Mouse (Mus musculus): ENCODE measurements around the gene Ipcef1. TPM values are rescaled to one million over a fixed set of nuclear protein-coding genes. Genes with fewer than 3 reads are reported as not detected.

Gene Ipcef1
- polyA plus RNA-seq, 1 experiment from 2014 or later: 2.2 TPM

- Histone ChIP-seq H3K9ac (replicated peaks; ENCODE audit: low read depth, low read length) (no peak overlapping the region), H3K4me3 (replicated peaks; ENCODE audit: low read length) (no peak overlapping the region), H3K36me3 (ENCODE audit: control insufficient read depth, insufficient read depth) (no peaks in the 10 kb centered on the region), H3K4me2 (ENCODE audit: low read length) (no peak overlapping the region), H3K27ac (ENCODE audit: low read length) (no peak overlapping the region), H3K27me3 (replicated peaks; ENCODE audit: control insufficient read depth, insufficient read depth, low read length) (no peaks in the 10 kb centered on the region), H3K4me1 (replicated peaks; ENCODE audit: control insufficient read depth, insufficient read depth, low read length) (0 out of 2 replicates have a peak, but pooled peaks cover 2% of the 10 kb centered on the region), H3K9me3 (ENCODE audit: control insufficient read depth, low read length) (no peaks in the 10 kb centered on the region)
- no peak for ATAC-seq
- 36% methylated on average over 10 of the region's 10 CpGs for WGBS
These were observed 4.9 kb downstream of the Ipcef1 start for GRCm38 (mm10) chr10:7047288-7047918.

GRCm38 (mm10) chr10:7043896-7044295 is 8.4 kb downstream of the Ipcef1 start:
- ATAC-seq: no peak
- H3K27ac ChIP-seq (ENCODE audit: low read length): no peak overlapping the region
- no peak overlapping the region for H3K9ac ChIP-seq (replicated peaks; ENCODE audit: low read depth, low read length)
- H3K4me2 ChIP-seq (ENCODE audit: low read length): no peak overlapping the region
- WGBS: 74% methylated on average over 5 of the region's 5 CpGs
- 0 out of 2 replicates have a peak, but pooled peaks cover 2% of the 10 kb centered on the region for H3K4me1 ChIP-seq (replicated peaks; ENCODE audit: control insufficient read depth, insufficient read depth, low read length)
- no peaks in the 10 kb centered on the region for H3K9me3 ChIP-seq (ENCODE audit: control insufficient read depth, low read length)
- H3K4me3 ChIP-seq (replicated peaks; ENCODE audit: low read length): no peak overlapping the region
- H3K36me3 ChIP-seq (ENCODE audit: control insufficient read depth, insufficient read depth): no peaks in the 10 kb centered on the region
- H3K27me3 ChIP-seq (replicated peaks; ENCODE audit: control insufficient read depth, insufficient read depth, low read length): no peaks in the 10 kb centered on the region

GRCm38 (mm10) chr10:7041032-7041431 is 11.2 kb downstream of the Ipcef1 start:
- Histone ChIP-seq H3K36me3 (ENCODE audit: control insufficient read depth, insufficient read depth) (no peaks in the 10 kb centered on the region), H3K9me3 (ENCODE audit: control insufficient read depth, low read length) (no peaks in the 10 kb centered on the region), H3K4me2 (ENCODE audit: low read length) (no peak overlapping the region), H3K4me1 (replicated peaks; ENCODE audit: control insufficient read depth, insufficient read depth, low read length) (no peaks in the 10 kb centered on the region), H3K27me3 (replicated peaks; ENCODE audit: control insufficient read depth, insufficient read depth, low read length) (no peaks in the 10 kb centered on the region), H3K9ac (replicated peaks; ENCODE audit: low read depth, low read length) (no peak overlapping the region), H3K27ac (ENCODE audit: low read length) (no peak overlapping the region), H3K4me3 (replicated peaks; ENCODE audit: low read length) (no peak overlapping the region)
- no peak for ATAC-seq

GRCm38 (mm10) chr10:7037194-7037593 is 15.1 kb downstream of the Ipcef1 start:
- no peaks in the 10 kb centered on the region for H3K27me3 ChIP-seq (replicated peaks; ENCODE audit: control insufficient read depth, insufficient read depth, low read length)
- H3K36me3 ChIP-seq (ENCODE audit: control insufficient read depth, insufficient read depth): no peaks in the 10 kb centered on the region
- 92% methylated on average over 5 of the region's 5 CpGs for WGBS
- no peak for ATAC-seq
- no peak overlapping the region for H3K9ac ChIP-seq (replicated peaks; ENCODE audit: low read depth, low read length)
- H3K4me3 ChIP-seq (replicated peaks; ENCODE audit: low read length): no peak overlapping the region
- H3K27ac ChIP-seq (ENCODE audit: low read length): no peak overlapping the region
- no peaks in the 10 kb centered on the region for H3K9me3 ChIP-seq (ENCODE audit: control insufficient read depth, low read length)
- no peaks in the 10 kb centered on the region for H3K4me1 ChIP-seq (replicated peaks; ENCODE audit: control insufficient read depth, insufficient read depth, low read length)
- no peak overlapping the region for H3K4me2 ChIP-seq (ENCODE audit: low read length)

- WGBS: 65% methylated on average over 12 of the region's 12 CpGs
- no peak overlapping the region for H3K4me3 ChIP-seq (replicated peaks; ENCODE audit: low read length)
- H3K36me3 ChIP-seq (ENCODE audit: control insufficient read depth, insufficient read depth): no peaks in the 10 kb centered on the region
- H3K27ac ChIP-seq (ENCODE audit: low read length): no peak overlapping the region
- no peak for ATAC-seq
- no peaks in the 10 kb centered on the region for H3K4me1 ChIP-seq (replicated peaks; ENCODE audit: control insufficient read depth, insufficient read depth, low read length)
- H3K9ac ChIP-seq (replicated peaks; ENCODE audit: low read depth, low read length): no peak overlapping the region
- no peak overlapping the region for H3K4me2 ChIP-seq (ENCODE audit: low read length)
- no peaks in the 10 kb centered on the region for H3K27me3 ChIP-seq (replicated peaks; ENCODE audit: control insufficient read depth, insufficient read depth, low read length)
- H3K9me3 ChIP-seq (ENCODE audit: control insufficient read depth, low read length): no peaks in the 10 kb centered on the region
These were observed 16.7 kb downstream of the Ipcef1 start for GRCm38 (mm10) chr10:7035547-7035946.

- Histone ChIP-seq H3K27ac (ENCODE audit: low read length) (no peak overlapping the region), H3K4me3 (replicated peaks; ENCODE audit: low read length) (no peak overlapping the region), H3K4me2 (ENCODE audit: low read length) (no peak overlapping the region), H3K4me1 (replicated peaks; ENCODE audit: control insufficient read depth, insufficient read depth, low read length) (no peaks in the 10 kb centered on the region), H3K36me3 (ENCODE audit: control insufficient read depth, insufficient read depth) (no peaks in the 10 kb centered on the region), H3K27me3 (replicated peaks; ENCODE audit: control insufficient read depth, insufficient read depth, low read length) (no peaks in the 10 kb centered on the region), H3K9ac (replicated peaks; ENCODE audit: low read depth, low read length) (no peak overlapping the region), H3K9me3 (ENCODE audit: control insufficient read depth, low read length) (no peaks in the 10 kb centered on the region)
- WGBS: 91% methylated on average over 2 of the region's 2 CpGs
- ATAC-seq: no peak
These were observed 18.8 kb downstream of the Ipcef1 start for GRCm38 (mm10) chr10:7033459-7033858.

GRCm38 (mm10) chr10:7025028-7025427 is 27.2 kb downstream of the Ipcef1 start:
- H3K36me3 ChIP-seq (ENCODE audit: control insufficient read depth, insufficient read depth): no peaks in the 10 kb centered on the region
- no peak overlapping the region for H3K4me2 ChIP-seq (ENCODE audit: low read length)
- ATAC-seq: no peak
- no peak overlapping the region for H3K4me3 ChIP-seq (replicated peaks; ENCODE audit: low read length)
- H3K9me3 ChIP-seq (ENCODE audit: control insufficient read depth, low read length): no peaks in the 10 kb centered on the region
- H3K27ac ChIP-seq (ENCODE audit: low read length): no peak overlapping the region
- no peaks in the 10 kb centered on the region for H3K4me1 ChIP-seq (replicated peaks; ENCODE audit: control insufficient read depth, insufficient read depth, low read length)
- 81% methylated on average over 1 of the region's 1 CpGs for WGBS
- no peak overlapping the region for H3K9ac ChIP-seq (replicated peaks; ENCODE audit: low read depth, low read length)
- H3K27me3 ChIP-seq (replicated peaks; ENCODE audit: control insufficient read depth, insufficient read depth, low read length): no peaks in the 10 kb centered on the region

- no peak for ATAC-seq
- Histone ChIP-seq H3K4me3 (replicated peaks; ENCODE audit: low read length) (no peak overlapping the region), H3K27ac (ENCODE audit: low read length) (no peak overlapping the region), H3K4me1 (replicated peaks; ENCODE audit: control insufficient read depth, insufficient read depth, low read length) (no peaks in the 10 kb centered on the region), H3K9ac (replicated peaks; ENCODE audit: low read depth, low read length) (no peak overlapping the region), H3K36me3 (ENCODE audit: control insufficient read depth, insufficient read depth) (no peaks in the 10 kb centered on the region), H3K27me3 (replicated peaks; ENCODE audit: control insufficient read depth, insufficient read depth, low read length) (no peaks in the 10 kb centered on the region), H3K4me2 (ENCODE audit: low read length) (no peak overlapping the region), H3K9me3 (ENCODE audit: control insufficient read depth, low read length) (no peaks in the 10 kb centered on the region)
- WGBS: 92% methylated on average over 9 of the region's 9 CpGs
These were observed 31.7 kb downstream of the Ipcef1 start for GRCm38 (mm10) chr10:7020551-7020950.

- no peak overlapping the region for H3K4me3 ChIP-seq (replicated peaks; ENCODE audit: low read length)
- H3K9me3 ChIP-seq (ENCODE audit: control insufficient read depth, low read length): no peaks in the 10 kb centered on the region
- no peak overlapping the region for H3K4me2 ChIP-seq (ENCODE audit: low read length)
- ATAC-seq: no peak
- no peaks in the 10 kb centered on the region for H3K36me3 ChIP-seq (ENCODE audit: control insufficient read depth, insufficient read depth)
- H3K27ac ChIP-seq (ENCODE audit: low read length): no peak overlapping the region
- no peak overlapping the region for H3K9ac ChIP-seq (replicated peaks; ENCODE audit: low read depth, low read length)
- H3K27me3 ChIP-seq (replicated peaks; ENCODE audit: control insufficient read depth, insufficient read depth, low read length): no peaks in the 10 kb centered on the region
- 67% methylated on average over 7 of the region's 7 CpGs for WGBS
- no peaks in the 10 kb centered on the region for H3K4me1 ChIP-seq (replicated peaks; ENCODE audit: control insufficient read depth, insufficient read depth, low read length)
These were observed 32.4 kb downstream of the Ipcef1 start for GRCm38 (mm10) chr10:7019781-7020386.
